Mouse (Mus musculus): ENCODE measurements at regions not wholly inside any gene's neighbourhood (a gene's known extent, or its start where the extent isn't known, plus 50 kb on each side); places are given as distances from the start of the nearest gene placed in this dataset.

DNA sequence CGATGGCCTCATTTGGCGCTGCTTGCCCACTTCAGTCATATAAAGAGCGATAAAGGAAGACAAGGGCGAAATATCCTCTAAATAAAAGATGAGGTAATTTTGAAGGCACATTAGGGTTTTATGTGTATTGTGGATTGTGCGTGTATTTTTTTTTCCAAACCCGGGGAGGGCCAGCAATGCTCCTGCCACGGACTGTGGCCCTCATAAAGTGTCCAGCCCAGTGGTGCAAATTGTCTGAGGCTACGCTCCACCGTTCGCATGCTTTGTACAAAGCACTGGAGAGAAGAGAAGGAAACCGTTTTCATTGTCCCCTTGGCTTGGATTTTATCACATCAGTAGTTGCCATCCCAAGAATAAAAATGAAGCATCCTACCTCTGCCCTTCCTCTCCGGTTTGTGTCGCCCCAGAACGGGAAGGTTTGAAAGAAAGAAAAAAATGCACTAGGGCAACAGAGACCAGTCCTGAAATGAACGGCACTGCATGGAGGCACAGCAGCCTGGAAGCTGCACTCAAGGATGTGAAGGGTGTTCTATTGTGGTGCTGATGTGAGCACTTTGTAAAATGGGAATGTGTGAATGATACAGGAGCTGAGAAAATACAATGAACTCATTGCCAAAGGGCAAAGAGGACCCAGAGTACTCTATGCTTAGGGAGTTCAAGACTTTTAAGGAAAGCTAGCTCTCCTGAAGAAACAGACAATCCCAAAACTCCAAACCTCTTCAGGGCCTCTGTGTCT, 1004.7 kb upstream of the A1bg start:
- no peak for DNase-seq

GRCm38 (mm10) chr15:61920041-61920440, 997.2 kb upstream of the A1bg start:
- DNase-seq: no peak

DNA sequence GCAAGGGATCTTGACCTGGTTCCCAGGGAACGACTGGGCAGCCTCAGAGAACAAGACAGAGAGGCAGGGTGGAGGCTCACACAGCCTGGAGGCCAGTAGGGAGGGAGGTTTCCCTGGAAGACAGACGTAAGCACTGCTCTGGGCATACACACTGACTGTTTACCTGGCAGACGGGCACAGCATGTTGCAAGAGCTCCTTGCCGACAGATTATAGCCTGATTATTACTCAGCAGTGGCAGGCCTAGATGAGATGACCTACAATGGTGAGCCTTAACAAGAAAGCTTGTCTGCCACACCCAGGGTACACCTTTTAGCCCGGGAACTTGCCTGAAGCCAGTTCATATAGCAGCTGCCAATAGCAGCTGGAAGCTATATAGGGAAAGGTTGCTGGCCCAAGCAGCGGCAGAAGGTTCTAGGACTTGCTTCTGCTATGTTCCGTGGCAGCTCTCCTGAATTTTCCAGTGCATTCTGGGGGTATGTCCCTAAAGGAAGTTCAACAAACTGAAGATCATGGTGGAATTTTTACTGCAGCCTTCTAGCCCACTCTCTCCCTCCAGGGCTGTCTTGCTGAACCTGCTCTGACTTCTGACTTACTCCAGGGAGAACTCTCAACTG, 990.8 kb upstream of the A1bg start:
- peak; percentile 8 for DNase-seq

DNA sequence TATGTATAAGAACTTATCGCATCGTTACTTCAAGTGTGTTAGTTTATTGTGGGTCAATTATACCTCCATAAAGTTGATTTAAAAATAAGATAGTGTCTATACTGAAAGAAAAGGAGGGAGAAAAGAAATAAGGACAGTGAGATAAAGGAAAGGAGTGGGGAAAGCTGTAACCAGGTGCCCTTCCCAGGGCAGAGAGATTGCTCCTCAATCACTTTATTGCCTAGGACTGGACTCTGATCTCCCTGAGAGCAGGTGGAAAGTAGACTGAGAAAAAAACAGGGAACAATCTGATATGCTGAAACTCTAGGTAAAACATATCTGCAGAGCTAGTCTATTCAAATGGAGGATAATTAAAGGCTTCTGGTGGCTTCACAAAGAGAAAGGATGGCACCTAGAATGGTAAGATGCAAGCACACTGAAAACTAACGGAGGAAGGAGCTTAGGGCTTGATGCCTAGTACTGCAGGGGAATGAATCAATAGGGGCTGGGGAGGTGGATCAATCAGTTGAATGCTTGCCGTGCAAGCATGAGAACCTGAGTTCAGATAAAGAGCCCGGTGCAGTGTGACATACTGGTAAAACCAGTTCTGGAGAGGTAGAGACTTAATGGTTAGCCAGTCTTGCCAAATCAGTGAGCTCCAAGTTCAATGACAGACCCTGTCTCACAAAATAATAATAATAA, 982.5 kb upstream of the A1bg start:
- no peak for DNase-seq

DNA sequence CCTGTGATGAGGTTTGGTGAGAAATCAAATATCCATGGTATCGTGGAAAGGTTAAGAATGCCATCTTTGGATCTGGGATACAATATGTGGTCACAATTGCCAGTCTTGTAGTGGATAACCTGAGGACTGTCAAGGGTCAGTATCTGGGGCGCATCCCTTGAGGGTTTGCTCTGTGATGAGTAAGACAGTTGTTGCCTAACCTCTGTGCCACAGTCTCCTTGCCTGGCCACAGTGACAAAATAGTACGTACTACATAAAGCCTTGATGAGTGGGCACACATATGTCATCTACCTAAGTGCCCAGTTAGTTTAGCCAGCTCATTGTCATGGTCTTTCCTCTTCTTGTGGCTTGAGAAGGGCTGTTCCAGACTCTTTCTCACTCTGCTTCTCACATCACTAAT, 977.0 kb upstream of the A1bg start:
- no peak for DNase-seq

- DNase-seq: no peak
These were observed 974.8 kb upstream of the A1bg start for GRCm38 (mm10) chr15:61897566-61897965.

- no peak for DNase-seq
These were observed 967.5 kb upstream of the A1bg start for GRCm38 (mm10) chr15:61890330-61890729.

- DNase-seq: peak; percentile 84
These were observed 965.9 kb upstream of the A1bg start for GRCm38 (mm10) chr15:61888569-61889326.

DNA sequence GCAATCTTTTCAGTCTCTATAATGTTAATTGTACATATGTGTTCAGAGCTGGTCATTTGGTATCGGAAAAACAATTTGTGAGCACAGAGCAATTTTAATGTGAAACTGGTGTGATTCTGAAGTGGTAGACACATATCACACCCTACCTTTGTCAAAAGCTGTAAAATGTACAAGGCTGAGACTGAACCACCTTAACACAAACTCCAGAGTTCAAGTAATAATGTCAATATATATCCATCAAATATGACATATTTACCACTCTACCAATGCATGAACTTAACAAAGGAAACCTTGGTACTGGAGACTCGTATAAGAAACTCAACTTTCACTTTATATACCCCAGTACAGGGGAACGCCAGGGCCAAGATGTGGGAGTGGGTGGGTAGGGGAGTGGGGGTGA, 956.6 kb upstream of the A1bg start:
- DNase-seq: no peak

GRCm38 (mm10) chr15:61873047-61873446, 950.2 kb upstream of the A1bg start:
- DNase-seq: no peak

DNA sequence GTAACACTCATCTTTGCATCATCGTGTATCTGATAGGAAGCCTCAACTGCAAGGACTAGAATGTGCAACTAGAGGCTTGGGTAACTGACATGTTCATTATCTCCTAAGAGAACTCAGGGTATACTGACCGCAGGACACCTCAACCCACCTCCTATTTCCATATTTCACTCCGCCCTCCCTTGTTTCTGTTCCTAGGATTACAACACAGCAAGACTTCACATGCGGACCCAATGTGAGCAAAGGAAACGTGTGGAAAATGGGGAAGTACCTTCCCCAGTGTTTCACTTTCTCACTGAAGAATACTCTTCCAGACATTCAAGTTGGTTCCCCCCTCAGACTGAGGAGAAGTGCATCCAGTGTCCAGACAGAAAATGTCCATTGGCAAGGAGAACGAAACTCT, 937.9 kb upstream of the A1bg start:
- DNase-seq: no peak

DNA sequence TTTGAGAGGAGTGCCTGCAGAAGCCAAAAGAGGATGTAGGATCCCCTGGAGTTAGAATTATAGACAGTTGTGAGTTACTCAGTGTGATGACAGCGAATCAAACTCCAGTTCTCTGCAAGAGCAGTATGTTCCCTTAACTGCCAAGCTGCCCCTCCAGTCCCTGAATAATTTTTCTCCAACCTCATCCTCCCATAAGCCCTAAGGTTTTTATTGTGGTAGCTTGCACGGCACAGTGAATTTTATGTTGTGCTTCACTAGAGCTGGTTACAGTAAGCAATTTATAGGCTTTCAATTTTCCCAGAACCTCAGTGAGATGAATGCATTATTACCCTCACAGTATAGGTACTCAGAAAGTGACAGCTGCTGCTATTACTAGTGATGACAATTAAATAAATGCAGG, 933.1 kb upstream of the A1bg start:
- DNase-seq: no peak

GRCm38 (mm10) chr15:61812671-61813070, 889.9 kb upstream of the A1bg start:
- no peak for DNase-seq

GRCm38 (mm10) chr15:61805379-61805778, 882.6 kb upstream of the A1bg start:
- DNase-seq: no peak

DNA sequence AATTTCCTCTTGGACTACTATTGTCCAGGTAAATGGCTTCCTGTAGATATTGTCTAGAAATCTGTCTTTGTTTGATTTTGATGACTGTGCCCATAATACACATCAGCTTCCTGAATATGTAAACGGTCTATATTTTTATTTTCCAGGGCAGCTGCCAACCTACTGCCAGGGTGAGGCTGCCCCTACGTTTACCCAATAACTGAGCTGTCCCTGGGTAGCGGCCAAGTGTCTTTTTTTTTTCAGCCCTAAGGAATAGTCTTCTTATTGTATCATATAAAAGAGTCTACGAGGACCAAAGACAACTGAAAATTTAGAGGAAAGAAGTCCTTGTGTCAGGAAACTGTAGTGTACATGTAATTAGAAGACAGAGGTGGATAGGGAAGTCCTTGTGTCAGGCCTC, 877.3 kb upstream of the A1bg start:
- DNase-seq: no peak

- no peak for DNase-seq
These were observed 875.0 kb upstream of the A1bg start for GRCm38 (mm10) chr15:61797827-61798226.

DNA sequence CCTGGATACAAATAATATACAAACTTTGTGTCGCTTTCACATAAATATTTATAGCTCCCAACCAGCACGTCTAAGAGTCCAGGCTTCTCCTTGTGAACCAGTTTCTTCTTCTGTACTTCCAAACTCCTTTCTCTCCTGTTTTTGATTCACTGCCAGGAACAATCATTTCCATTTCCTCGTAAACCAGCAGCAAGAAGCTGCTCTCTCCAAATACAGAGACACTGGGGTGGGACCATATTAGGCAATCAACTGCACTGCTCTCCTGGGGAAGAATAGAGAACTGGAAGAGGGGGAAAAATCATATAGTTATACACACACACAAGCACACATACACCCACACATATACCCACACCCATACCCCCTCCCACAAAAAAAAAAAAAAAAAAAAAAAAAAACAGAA, 871.7 kb upstream of the A1bg start:
- DNase-seq: no peak

DNA sequence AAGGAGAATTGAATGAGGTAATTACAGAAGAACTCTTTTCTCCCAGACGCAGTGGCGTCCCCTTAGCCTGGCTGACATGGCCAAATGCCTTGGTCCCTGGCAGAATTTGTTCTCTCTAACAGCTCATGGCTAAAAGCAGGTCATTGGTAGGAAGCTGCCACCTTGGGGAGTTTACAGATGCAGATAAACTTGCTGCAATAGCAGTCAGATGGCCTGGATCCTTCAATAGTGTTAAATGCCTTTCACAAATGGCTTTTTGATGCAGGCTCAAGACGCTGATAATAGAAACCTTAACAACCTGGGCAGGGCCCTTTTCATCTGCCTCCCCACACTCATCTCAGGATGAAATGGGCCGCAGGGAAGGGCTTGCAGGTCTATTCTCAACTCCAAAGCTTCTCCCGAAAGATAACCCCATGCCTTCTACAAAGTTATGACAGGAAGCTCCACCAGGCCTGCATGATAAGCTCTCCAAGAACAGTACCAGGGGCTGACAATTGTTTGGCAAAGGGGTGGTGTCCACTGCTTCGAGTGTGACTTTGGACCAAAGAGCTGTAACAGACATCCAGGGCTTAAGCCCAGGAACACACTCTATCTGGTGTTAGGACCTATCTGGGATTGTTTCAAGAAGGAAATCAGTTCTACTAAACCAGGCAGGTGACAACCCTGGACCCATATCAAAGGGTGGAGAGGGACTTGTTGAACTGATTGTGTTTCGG, 867.2 kb upstream of the A1bg start:
- no peak for DNase-seq

DNA sequence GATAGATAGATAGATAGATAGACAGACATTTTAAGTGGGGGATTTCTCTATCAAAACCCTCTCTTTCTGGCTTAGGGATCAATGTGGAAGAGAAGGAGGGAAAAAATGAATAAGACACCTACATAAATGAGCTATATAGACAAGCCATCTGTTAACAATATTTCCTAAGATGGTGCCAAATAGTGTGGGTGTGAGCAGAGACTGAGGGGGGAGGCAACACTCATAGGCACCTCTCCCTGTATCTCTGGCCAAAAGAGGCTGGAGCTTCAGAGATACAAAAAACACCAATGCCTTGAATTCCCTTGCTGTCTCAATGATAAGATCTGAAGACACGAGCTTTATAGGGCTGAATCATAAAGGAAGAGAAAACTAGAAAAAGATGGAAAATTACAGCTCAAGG, 864.2 kb upstream of the A1bg start:
- no peak for DNase-seq

GRCm38 (mm10) chr15:61781531-61781930, 858.7 kb upstream of the A1bg start:
- no peak for DNase-seq

DNA sequence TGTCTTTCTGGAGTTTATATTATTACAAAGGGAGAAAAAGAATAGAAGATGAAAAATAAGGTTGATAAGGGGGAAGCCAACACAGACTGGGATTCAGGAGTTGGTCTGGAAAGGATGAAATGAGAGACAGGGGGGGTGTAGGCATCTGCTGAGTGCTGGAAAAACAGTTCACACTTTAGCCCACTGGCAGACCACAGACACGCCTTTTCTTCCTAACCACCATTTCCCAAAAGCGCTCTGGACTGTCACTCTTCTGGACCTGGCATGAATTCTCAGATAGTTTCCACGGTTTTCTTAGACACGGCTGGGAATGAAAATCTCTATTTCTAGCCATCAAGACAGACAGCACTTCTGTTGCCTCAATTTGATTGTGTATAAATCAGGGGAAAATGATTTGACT, 850.2 kb upstream of the A1bg start:
- no peak for DNase-seq

DNA sequence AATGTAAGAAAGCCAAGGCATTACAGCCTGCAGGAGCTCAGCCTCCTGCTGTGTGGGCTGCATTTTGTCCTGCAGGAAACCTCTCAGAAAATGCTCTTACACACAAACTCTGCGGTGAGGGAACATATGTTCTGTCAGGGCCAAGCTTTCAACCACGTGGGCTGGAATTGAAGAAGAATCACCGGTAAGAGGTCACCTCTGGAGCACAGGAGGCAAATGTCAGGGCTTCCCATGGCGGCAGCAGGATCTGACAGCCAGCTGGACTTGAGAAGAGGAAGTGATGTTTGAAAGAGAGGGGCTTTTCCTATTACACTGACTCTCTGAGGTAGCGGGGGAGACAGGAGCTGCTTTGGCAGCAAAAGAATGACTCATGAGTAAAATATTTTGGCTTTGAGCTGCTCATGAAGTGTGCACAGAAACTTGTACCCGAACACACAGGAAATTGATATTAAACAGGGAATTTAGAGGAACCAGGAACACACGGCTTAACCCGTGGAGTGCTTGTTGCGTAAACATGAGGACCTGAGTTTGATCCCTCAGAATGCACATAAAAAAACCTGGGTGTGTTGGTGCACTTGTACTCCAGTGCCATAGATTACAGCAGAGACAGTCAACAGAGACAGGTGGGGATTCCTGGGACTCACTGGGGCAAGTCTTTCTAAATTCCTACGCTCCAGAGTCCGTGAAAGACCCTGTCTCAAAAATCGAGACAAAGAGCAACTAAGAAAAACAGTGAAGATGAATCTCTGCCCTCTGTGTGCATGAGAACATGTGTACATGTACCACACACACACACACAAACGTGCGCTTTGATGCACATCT, 848.1 kb upstream of the A1bg start:
- no peak for DNase-seq

Measured in cerebellum, adult 9-10 months (tissue).